Mouse (Mus musculus): ENCODE data around the gene Limk1. TPM values are rescaled to one million over a fixed set of nuclear protein-coding genes. Genes with fewer than 3 reads are reported as not detected.

Limk1 gene
- polyA plus RNA-seq, 1 experiment from 2014 or later, result 10.3 TPM

- Histone ChIP-seq H3K4me2 (ENCODE audit: low read depth) (peak overlapping the region; percentile 79), H3K9ac (ENCODE audit: low read length) (peak overlapping the region; percentile 91), H3K36me3 (ENCODE audit: control insufficient read depth, insufficient read depth, low read length) (peaks cover 4% of the 10 kb centered on the region; the same call in 1 of the 2 replicates), H3K4me3 (ENCODE audit: low read depth, low read length) (peak overlapping the region; percentile 84), H3K4me1 (ENCODE audit: control insufficient read depth, insufficient read depth, low read length) (peaks cover 3% of the 10 kb centered on the region; the same call in 1 of the 2 replicates), H3K9me3 (ENCODE audit: control insufficient read depth, low read length) (no peaks in the 10 kb centered on the region), H3K27ac (ENCODE audit: low read depth, low read length) (no peak overlapping the region), H3K27me3 (ENCODE audit: control insufficient read depth, insufficient read depth, low read length) (no peaks in the 10 kb centered on the region)
- no peak for DNase-seq (ENCODE audit: low spot score)
- ATAC-seq (ENCODE audit: insufficient read depth, low FRiP score, low TSS enrichment), result no peak
- WGBS, result 37% methylated on average over 5 of the region's 5 CpGs
These were observed 50.5 kb downstream of the Limk1 start for GRCm38 (mm10) chr5:134637820-134638367.

GRCm38 (mm10) chr5:134632841-134633240 lies 55.6 kb downstream of the Limk1 start:
- H3K4me3 ChIP-seq (ENCODE audit: low read depth, low read length), result no peak overlapping the region
- H3K9ac ChIP-seq (ENCODE audit: low read length), result no peak overlapping the region
- no peaks in the 10 kb centered on the region for H3K27me3 ChIP-seq (ENCODE audit: control insufficient read depth, insufficient read depth, low read length)
- DNase-seq (ENCODE audit: low spot score) (no peak), ATAC-seq (ENCODE audit: insufficient read depth, low FRiP score, low TSS enrichment) (no peak)
- no peaks in the 10 kb centered on the region for H3K9me3 ChIP-seq (ENCODE audit: control insufficient read depth, low read length)
- no peak overlapping the region for H3K27ac ChIP-seq (ENCODE audit: low read depth, low read length)
- peaks cover 1% of the 10 kb centered on the region; the same call in 1 of the 2 replicates for H3K4me1 ChIP-seq (ENCODE audit: control insufficient read depth, insufficient read depth, low read length)
- H3K4me2 ChIP-seq (ENCODE audit: low read depth), result no peak overlapping the region
- 74% methylated on average over 2 of the region's 2 CpGs for WGBS
- peaks cover 8% of the 10 kb centered on the region for H3K36me3 ChIP-seq (ENCODE audit: control insufficient read depth, insufficient read depth, low read length)

DNA sequence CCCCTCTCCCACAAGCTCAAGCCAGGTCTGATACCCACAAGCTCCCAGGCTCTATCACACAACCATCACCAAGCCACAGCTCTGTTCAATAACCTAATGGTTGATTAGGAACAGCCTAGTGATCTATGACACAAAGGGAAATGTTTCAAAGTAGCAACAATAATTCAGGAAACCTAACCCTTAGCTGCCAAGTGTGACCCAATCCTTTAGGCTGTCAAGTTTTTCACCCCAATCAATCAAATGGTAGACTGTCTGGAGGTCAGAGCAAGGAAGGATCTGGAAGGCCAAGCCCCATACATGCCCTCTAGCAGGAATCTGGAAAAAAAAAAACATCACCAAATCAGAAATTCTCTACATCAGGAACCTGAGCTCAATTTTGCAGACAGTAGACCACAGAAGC lies 57.6 kb downstream of the Limk1 start:
- ATAC-seq (ENCODE audit: insufficient read depth, low FRiP score, low TSS enrichment) (no peak), DNase-seq (ENCODE audit: low spot score) (no peak)
- H3K27ac ChIP-seq (ENCODE audit: low read depth, low read length), result no peak overlapping the region
- H3K4me1 ChIP-seq (ENCODE audit: control insufficient read depth, insufficient read depth, low read length), result no peaks in the 10 kb centered on the region
- no peak overlapping the region for H3K4me2 ChIP-seq (ENCODE audit: low read depth)
- peaks cover 13% of the 10 kb centered on the region for H3K36me3 ChIP-seq (ENCODE audit: control insufficient read depth, insufficient read depth, low read length)
- no peaks in the 10 kb centered on the region for H3K9me3 ChIP-seq (ENCODE audit: control insufficient read depth, low read length)
- no peak overlapping the region for H3K9ac ChIP-seq (ENCODE audit: low read length)
- no peak overlapping the region for H3K4me3 ChIP-seq (ENCODE audit: low read depth, low read length)
- H3K27me3 ChIP-seq (ENCODE audit: control insufficient read depth, insufficient read depth, low read length), result no peaks in the 10 kb centered on the region

DNA sequence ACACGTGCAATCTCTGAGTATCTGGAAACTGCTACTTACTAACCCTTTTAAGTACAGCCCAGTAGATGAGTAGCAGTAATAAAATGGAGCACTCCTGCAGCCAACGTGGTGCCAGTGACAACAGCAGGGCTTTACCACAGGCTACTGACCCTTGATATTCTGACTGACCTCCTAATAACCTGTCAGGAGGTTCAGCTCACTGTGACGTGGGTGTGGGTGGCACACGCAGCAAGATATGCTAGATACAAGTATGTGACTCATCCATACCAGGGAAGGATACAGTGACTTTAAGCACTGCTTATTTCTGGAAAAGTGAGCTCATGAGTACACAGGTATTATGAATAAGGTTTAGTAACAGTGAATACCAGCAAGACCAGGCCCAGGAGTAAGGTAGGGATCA lies 58.9 kb downstream of the Limk1 start:
- 82% methylated on average over 4 of the region's 4 CpGs for WGBS
- H3K36me3 ChIP-seq (ENCODE audit: control insufficient read depth, insufficient read depth, low read length), result peaks cover 16% of the 10 kb centered on the region
- no peak for ATAC-seq (ENCODE audit: insufficient read depth, low FRiP score, low TSS enrichment)

DNA sequence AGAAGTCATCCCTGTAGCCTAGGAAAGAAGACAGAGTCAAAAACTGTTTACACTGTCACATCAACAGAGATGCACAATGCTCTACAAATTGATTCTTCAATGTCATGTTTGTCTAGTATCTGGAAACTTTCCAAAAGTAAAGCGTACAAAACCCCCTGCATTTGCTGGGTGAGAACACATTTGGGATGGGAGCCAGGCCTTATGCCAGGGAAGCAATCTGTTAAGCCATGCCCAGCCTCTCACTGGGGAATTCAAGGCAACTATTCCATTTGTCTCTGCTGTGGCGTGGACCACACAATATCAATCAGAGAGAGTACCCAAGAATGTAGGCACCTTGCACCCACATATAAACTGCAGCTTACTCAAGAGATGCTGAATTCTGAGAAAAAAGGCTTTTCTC lies 66.3 kb downstream of the Limk1 start:
- Histone ChIP-seq H3K4me1 (ENCODE audit: control insufficient read depth, insufficient read depth, low read length) (no peaks in the 10 kb centered on the region), H3K4me2 (ENCODE audit: low read depth) (no peak overlapping the region), H3K4me3 (ENCODE audit: low read depth, low read length) (no peak overlapping the region), H3K9me3 (ENCODE audit: control insufficient read depth, low read length) (no peaks in the 10 kb centered on the region), H3K9ac (ENCODE audit: low read length) (no peak overlapping the region), H3K27me3 (ENCODE audit: control insufficient read depth, insufficient read depth, low read length) (no peaks in the 10 kb centered on the region), H3K36me3 (ENCODE audit: control insufficient read depth, insufficient read depth, low read length) (peaks cover 61% of the 10 kb centered on the region), H3K27ac (ENCODE audit: low read depth, low read length) (no peak overlapping the region)
- 99% methylated on average over 2 of the region's 2 CpGs for WGBS
- ATAC-seq (ENCODE audit: insufficient read depth, low FRiP score, low TSS enrichment) (no peak), DNase-seq (ENCODE audit: low spot score) (no peak)

More for the DNA sequence above, 58.9 kb downstream of the Limk1 start:
- no peak overlapping the region for H3K9ac ChIP-seq (ENCODE audit: low read length)
- H3K27me3 ChIP-seq (ENCODE audit: control insufficient read depth, insufficient read depth, low read length), result no peaks in the 10 kb centered on the region
- no peak overlapping the region for H3K4me3 ChIP-seq (ENCODE audit: low read depth, low read length)
- H3K4me2 ChIP-seq (ENCODE audit: low read depth), result no peak overlapping the region
- no peak overlapping the region for H3K27ac ChIP-seq (ENCODE audit: low read depth, low read length)
- no peaks in the 10 kb centered on the region for H3K4me1 ChIP-seq (ENCODE audit: control insufficient read depth, insufficient read depth, low read length)
- DNase-seq (ENCODE audit: low spot score), result no peak
- no peaks in the 10 kb centered on the region for H3K9me3 ChIP-seq (ENCODE audit: control insufficient read depth, low read length)

GRCm38 (mm10) chr5:134621099-134621640 lies 67.2 kb downstream of the Limk1 start:
- Histone ChIP-seq H3K9me3 (ENCODE audit: control insufficient read depth, low read length) (no peaks in the 10 kb centered on the region), H3K27ac (ENCODE audit: low read depth, low read length) (no peak overlapping the region), H3K9ac (ENCODE audit: low read length) (no peak overlapping the region), H3K4me2 (ENCODE audit: low read depth) (no peak overlapping the region), H3K27me3 (ENCODE audit: control insufficient read depth, insufficient read depth, low read length) (no peaks in the 10 kb centered on the region), H3K4me1 (ENCODE audit: control insufficient read depth, insufficient read depth, low read length) (no peaks in the 10 kb centered on the region), H3K4me3 (ENCODE audit: low read depth, low read length) (no peak overlapping the region), H3K36me3 (ENCODE audit: control insufficient read depth, insufficient read depth, low read length) (peaks cover 56% of the 10 kb centered on the region)
- ATAC-seq (ENCODE audit: insufficient read depth, low FRiP score, low TSS enrichment), result no peak
- WGBS, result 95% methylated on average over 16 of the region's 16 CpGs
- no peak for DNase-seq (ENCODE audit: low spot score)

DNA sequence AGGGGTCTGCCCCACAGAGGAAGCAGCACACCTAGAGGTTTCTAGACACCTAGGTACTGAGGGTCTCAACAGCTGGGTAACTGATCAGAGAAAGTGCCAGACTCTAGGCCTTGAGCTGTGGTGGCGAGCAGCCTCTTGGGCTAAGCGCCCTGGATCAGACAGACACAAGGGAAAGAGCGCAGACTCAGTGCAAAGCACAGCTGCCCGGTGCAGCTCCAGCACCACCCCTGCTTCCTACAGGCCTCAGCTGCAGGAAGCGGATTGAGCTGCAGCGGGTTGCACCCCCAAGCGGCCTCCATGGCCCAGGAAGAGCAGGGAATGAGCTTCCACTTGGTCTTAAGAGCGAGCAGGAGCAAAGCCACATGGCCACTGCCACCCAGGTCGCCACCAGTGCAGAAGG lies 67.9 kb downstream of the Limk1 start:
- Histone ChIP-seq H3K9ac (ENCODE audit: low read length) (no peak overlapping the region), H3K27ac (ENCODE audit: low read depth, low read length) (no peak overlapping the region), H3K9me3 (ENCODE audit: control insufficient read depth, low read length) (no peaks in the 10 kb centered on the region), H3K36me3 (ENCODE audit: control insufficient read depth, insufficient read depth, low read length) (peaks cover 52% of the 10 kb centered on the region), H3K4me2 (ENCODE audit: low read depth) (no peak overlapping the region), H3K4me1 (ENCODE audit: control insufficient read depth, insufficient read depth, low read length) (no peaks in the 10 kb centered on the region), H3K27me3 (ENCODE audit: control insufficient read depth, insufficient read depth, low read length) (no peaks in the 10 kb centered on the region), H3K4me3 (ENCODE audit: low read depth, low read length) (no peak overlapping the region)
- WGBS, result 99% methylated on average over 9 of the region's 9 CpGs
- ATAC-seq (ENCODE audit: insufficient read depth, low FRiP score, low TSS enrichment) (no peak), DNase-seq (ENCODE audit: low spot score) (no peak)

GRCm38 (mm10) chr5:134617071-134617470 lies 71.3 kb downstream of the Limk1 start:
- no peak overlapping the region for H3K4me2 ChIP-seq (ENCODE audit: low read depth)
- no peak overlapping the region for H3K27ac ChIP-seq (ENCODE audit: low read depth, low read length)
- DNase-seq (ENCODE audit: low spot score) (peak; percentile 55), ATAC-seq (ENCODE audit: insufficient read depth, low FRiP score, low TSS enrichment) (no peak)
- no peaks in the 10 kb centered on the region for H3K9me3 ChIP-seq (ENCODE audit: control insufficient read depth, low read length)
- no peak overlapping the region for H3K4me3 ChIP-seq (ENCODE audit: low read depth, low read length)
- no peaks in the 10 kb centered on the region for H3K27me3 ChIP-seq (ENCODE audit: control insufficient read depth, insufficient read depth, low read length)
- no peaks in the 10 kb centered on the region for H3K4me1 ChIP-seq (ENCODE audit: control insufficient read depth, insufficient read depth, low read length)
- no peak overlapping the region for H3K9ac ChIP-seq (ENCODE audit: low read length)
- H3K36me3 ChIP-seq (ENCODE audit: control insufficient read depth, insufficient read depth, low read length), result peaks cover 34% of the 10 kb centered on the region
- 56% methylated on average over 3 of the region's 3 CpGs for WGBS

DNA sequence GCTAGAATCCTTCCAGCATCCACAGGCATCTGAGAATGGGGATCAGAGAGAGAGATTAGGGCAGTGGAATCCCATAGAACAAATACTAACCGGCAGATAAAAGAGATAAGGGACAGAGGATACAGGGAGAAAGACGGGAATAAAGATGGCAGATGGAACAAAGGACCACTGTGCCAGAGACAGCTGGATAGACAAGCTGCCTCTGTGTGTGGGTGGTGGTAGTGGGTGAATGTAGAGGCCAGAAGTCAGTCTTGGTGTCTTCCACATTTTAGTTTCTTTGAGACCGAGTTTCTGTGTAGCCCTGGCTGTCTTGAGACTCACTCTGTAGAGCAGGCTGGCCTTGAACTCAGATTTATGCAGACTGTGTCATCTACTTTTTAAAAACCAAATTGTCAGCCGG lies 72.6 kb downstream of the Limk1 start:
- H3K4me1 ChIP-seq (ENCODE audit: control insufficient read depth, insufficient read depth, low read length), result no peaks in the 10 kb centered on the region
- no peak overlapping the region for H3K4me2 ChIP-seq (ENCODE audit: low read depth)
- H3K9ac ChIP-seq (ENCODE audit: low read length), result no peak overlapping the region
- WGBS, result 79% methylated on average over 4 of the region's 4 CpGs
- H3K27me3 ChIP-seq (ENCODE audit: control insufficient read depth, insufficient read depth, low read length), result no peaks in the 10 kb centered on the region
- no peaks in the 10 kb centered on the region for H3K9me3 ChIP-seq (ENCODE audit: control insufficient read depth, low read length)
- H3K4me3 ChIP-seq (ENCODE audit: low read depth, low read length), result no peak overlapping the region
- H3K36me3 ChIP-seq (ENCODE audit: control insufficient read depth, insufficient read depth, low read length), result peaks cover 21% of the 10 kb centered on the region
- H3K27ac ChIP-seq (ENCODE audit: low read depth, low read length), result no peak overlapping the region
- DNase-seq (ENCODE audit: low spot score) (no peak), ATAC-seq (ENCODE audit: insufficient read depth, low FRiP score, low TSS enrichment) (no peak)

All from neural tube, embryonic 11.5 days (tissue).